Mouse (Mus musculus): Measurements from ENCODE around the gene Fut8.

The Fut8 gene

GRCm38 (mm10) chr12:77305502-77305901, 67.6 kb downstream of the Fut8 start:
- DNase-seq (ENCODE audit: low spot score in 2 of 2), result no peak

GRCm38 (mm10) chr12:77306759-77307314, 68.9 kb downstream of the Fut8 start:
- no peak for DNase-seq (ENCODE audit: low spot score in 2 of 2)

GRCm38 (mm10) chr12:77309507-77309906, 71.6 kb downstream of the Fut8 start:
- no peak for DNase-seq (ENCODE audit: low spot score in 2 of 2)

- DNase-seq (ENCODE audit: low spot score in 2 of 2), result no peak
Measured at GRCm38 (mm10) chr12:77313502-77313901, 75.6 kb downstream of the Fut8 start.

DNA sequence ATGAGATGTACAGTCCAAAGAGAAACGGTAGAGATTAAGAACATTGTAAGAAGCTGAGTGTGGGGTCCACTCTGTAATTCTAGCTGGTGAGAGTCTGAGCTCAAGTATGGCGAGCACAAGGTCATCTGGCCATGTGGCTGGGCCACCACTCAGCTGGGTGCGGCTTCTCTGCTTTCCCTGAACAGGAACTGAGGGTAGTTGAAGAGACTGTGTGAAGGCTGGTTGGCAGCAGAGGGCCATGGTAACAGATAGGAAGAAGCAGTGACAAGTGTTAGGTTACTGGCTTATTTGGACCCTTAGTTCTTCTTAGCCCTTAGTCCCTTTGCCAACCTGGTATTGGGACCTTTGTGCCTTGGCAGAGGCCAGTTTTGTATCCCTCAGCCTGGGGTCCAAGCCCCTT, 86.2 kb downstream of the Fut8 start:
- no peak for DNase-seq (ENCODE audit: low spot score in 2 of 2)

DNA sequence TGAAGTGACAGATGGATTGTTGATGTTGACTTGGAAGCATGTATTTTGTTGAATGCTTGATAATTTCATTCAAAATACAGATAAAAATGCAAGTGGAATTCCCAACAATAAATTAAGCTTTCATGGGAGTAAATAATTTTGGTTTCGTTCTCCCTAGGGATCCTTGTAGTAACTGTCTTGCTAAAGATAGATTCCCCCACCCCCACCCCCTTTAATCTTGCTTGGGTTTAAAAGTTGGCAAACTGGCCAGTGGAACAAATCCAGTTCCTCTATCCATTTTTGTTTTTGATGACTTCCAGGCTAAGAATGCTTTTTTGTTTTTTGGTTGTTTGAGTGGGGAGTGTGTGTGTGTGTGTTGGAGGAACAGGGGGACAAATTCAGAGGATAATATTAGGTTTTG, 108.6 kb downstream of the Fut8 start:
- no peak for DNase-seq (ENCODE audit: low spot score in 2 of 2)

- no peak for DNase-seq (ENCODE audit: low spot score in 2 of 2)
Measured at GRCm38 (mm10) chr12:77349543-77349942, 111.6 kb downstream of the Fut8 start.

DNA sequence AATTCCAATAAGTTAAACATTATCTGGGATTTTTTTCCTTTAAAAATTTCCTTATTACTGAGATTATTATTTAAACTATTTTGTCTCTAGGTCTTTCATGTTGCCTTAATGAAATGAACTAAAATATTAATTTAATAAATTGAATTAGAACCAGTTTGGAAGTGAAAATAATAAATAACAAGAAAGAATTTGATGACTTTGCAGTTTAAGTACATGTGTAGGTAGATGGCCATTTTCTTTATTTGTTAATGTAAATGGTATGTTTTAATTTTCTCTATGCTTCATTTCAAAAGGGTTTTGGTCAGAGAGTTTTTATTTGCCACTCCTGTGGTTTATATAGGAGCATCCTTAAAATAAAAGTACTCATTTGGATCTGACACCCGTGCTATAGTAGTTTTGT, 177.8 kb downstream of the Fut8 start:
- DNase-seq (ENCODE audit: low spot score in 2 of 2), result no peak

GRCm38 (mm10) chr12:77421667-77422393, 183.9 kb downstream of the Fut8 start:
- DNase-seq (ENCODE audit: low spot score in 2 of 2), result no peak

DNA sequence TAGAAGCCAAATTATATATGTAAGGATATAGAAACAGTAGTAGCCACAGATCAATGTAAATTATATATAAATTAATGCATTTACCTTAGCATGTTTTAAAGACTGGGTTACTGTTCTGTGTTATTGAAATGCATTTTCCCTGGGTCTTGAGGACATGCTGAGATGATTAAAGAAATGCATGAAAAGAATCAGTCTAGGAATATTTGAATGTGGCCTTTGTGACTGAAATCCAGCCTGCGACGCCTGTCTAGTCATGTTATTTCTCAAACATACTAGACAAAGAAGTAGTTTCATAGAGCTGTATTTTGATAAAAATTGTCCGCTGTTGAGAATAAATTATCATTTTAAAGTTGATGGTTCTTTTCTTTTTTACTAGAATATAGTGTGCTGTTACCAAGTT, 188.2 kb downstream of the Fut8 start:
- no peak for DNase-seq (ENCODE audit: low spot score in 2 of 2)

DNA sequence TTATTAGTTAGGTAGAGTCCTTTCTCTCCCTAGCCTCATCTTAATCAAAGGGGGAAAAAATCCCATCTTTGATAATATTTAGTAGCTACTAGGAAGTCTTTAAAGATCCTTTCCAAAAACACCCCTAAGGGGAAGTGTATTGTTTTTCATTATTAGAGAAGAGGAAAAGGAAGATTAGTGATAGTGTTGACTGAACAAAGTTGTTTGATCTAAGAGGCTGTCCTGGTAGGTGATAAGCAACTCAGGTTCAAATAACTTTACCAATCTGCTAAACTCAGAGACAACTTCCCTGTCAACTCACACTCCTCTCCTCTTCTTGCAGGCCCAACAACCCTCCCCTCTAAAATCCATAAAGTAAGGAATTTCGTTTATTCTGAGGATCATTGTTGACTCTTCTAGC, 190.2 kb downstream of the Fut8 start:
- DNase-seq (ENCODE audit: low spot score in 2 of 2), result no peak

- DNase-seq (ENCODE audit: low spot score in 2 of 2), result no peak
Measured at GRCm38 (mm10) chr12:77429381-77429780, 191.5 kb downstream of the Fut8 start.

DNA sequence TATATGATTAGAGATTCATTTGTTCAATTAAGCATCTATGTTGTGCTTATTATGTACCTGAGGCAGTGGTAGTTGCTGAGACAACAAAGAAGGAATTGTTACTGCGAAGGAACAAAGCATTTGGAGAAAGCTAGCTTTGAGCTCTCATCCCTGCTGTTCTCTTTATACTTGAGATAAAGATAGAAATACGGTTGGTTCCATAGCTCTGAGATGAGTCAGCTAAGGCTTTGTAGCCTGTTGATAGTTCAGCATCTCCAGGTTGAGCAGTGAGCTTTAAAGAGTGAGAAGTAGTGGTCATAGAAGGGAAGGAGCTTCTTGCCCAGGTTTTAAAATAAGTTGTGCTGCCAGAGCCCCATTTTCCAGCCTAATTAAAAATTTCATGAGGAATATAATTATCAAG, 198.8 kb downstream of the Fut8 start:
- no peak for DNase-seq (ENCODE audit: low spot score in 2 of 2)

DNA sequence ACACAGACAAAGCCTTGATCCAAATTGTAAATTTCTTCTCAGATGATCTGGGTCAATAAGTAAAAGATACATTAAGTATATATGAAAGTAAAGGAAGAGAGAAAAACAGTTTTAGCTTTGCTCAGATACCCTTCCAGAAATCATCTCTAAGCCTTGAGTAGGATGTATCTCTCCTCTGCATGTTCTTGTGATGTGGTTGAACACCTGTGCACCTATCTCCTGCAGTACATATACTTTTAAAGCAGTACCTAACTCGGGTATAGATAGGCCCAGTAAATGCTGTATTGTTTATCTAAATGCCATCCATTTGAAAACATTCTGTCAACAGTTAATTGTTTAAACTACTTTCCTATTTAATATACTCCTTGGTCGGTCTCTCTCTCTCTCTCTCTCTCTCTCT, 212.9 kb downstream of the Fut8 start:
- DNase-seq (ENCODE audit: low spot score in 2 of 2), result no peak

DNA sequence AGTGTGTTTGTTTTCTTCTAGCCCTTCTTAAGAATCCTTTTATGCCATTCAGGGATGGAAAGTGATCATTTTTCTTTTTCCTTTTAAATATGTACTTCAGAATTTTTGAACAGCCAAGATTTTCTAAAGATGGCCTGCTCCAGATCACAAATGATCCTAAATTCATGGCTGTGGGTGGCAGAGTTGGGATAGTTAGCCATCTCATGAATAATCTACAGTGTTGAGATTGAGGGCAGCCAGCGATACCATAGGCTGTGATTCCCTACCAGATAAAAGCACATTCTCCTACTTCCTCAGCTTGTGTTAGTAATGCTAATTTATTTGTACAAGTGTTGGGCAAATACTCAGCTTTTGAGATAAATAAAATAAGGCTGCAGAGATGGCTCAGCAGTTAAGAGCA, 228.3 kb downstream of the Fut8 start:
- no peak for DNase-seq (ENCODE audit: low spot score in 2 of 2)

GRCm38 (mm10) chr12:77479931-77480330, 242.0 kb downstream of the Fut8 start:
- DNase-seq (ENCODE audit: low spot score in 2 of 2), result no peak

- DNase-seq (ENCODE audit: low spot score in 2 of 2), result no peak
Measured at GRCm38 (mm10) chr12:77481153-77481552, 243.2 kb downstream of the Fut8 start.

- no peak for DNase-seq (ENCODE audit: low spot score in 2 of 2)
Measured at GRCm38 (mm10) chr12:77481799-77482198, 243.9 kb downstream of the Fut8 start.

DNA sequence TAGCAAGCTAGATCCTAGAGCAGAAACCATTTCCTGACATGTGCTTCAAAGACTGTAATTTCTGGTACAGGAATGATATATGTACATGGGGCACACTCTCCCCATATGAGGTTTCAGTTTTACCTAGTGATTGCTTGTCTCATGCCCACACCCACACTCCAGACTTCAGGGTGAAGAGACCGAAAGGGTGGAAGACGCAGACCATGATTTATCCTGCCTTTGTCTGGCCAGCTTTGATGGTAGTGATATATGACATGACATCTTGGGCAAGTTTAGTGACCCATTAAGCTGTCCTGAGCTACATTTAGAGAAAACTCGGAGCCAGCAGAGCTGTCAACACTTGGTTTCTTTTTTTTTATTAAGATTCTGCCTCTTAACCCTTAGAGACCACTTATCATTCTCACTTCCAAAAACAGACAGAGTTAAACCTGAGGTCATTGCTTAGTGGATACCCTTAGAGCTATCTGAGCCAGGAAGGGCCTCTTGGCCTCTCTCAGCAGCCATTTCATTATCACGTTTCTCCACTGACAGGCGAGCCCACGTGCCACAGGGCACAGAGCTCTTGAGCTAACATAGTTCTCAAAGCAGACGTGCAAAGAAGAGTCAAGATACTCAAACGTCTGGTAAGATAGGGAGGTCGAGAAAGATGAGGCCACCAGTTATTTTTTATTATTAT, 245.4 kb downstream of the Fut8 start:
- no peak for DNase-seq (ENCODE audit: low spot score in 2 of 2)

DNA sequence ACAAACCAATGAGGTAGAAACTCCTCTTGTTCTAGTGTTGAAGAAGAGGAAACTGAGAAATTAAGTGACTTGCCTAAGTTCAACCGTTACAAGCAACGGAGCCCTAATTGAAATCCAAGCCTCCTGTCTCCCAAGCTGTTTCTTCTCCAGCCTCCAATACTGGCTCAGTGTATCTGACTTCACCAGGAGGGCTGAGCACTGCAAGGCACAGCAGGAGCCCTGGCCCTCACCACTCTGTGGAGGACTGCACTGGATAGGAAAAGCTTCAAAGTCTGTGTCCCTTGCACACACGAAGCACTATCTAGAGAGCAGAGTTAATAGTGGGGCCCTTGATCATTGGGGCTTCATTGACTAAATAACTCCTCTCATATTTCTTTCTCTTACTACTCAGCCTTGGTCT, 246.8 kb downstream of the Fut8 start:
- no peak for DNase-seq (ENCODE audit: low spot score in 2 of 2)

GRCm38 (mm10) chr12:77491478-77491877, 253.6 kb downstream of the Fut8 start:
- DNase-seq (ENCODE audit: low spot score in 2 of 2), result no peak

- no peak for DNase-seq (ENCODE audit: low spot score in 2 of 2)
Measured at GRCm38 (mm10) chr12:77495781-77496180, 257.9 kb downstream of the Fut8 start.

DNA sequence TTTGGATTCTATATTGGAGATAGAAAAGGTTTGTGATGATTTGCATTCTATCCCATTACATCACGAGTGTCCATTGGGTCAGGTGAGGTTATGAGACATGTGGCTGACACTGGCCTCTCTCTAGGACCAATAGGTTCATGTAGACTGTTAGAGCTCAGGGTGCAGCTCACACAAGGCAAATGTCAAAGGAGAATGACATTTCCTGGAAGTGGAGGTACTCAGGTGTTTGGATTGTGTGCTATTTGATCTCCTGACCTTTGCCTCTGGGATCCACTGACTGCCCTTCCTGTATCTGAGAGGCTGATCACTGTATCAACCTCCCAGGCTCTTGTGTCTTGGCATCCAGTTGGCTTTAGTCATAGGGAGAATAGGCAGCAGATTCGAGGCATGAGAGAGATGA, 260.2 kb downstream of the Fut8 start:
- no peak for DNase-seq (ENCODE audit: low spot score in 2 of 2)

Data from spleen, postnatal 36 days (tissue).